Comparison of ENCODE assay signal across 11 mouse cellular contexts in genomic region chr15:99334500-99334899, GRCm38 (mm10). TPM values are rescaled to one million over a fixed set of nuclear protein-coding genes. Genes with fewer than 3 reads are reported as not detected.
DNase-seq lines count a peak whose midpoint lies in the region; ATAC-seq and TF ChIP-seq lines count a peak whose summit lies in the region.
"Had no signal": no experiment of that assay in that cellular context is flagged by ENCODE, and none has a peak within 500 bp of the region (broad histone marks: within the 10 kb centered on the region; RNA-seq: fewer than 3 reads in every experiment).

No protein-coding gene starts in this region.

- ATAC-seq in hindbrain, embryonic 15.5 days (ENCODE audit: low FRiP score, low read depth) = peak; percentile 54; the same call in 1 of the 2 replicates
- ATAC-seq in hindbrain, embryonic 11.5 days (ENCODE audit: low FRiP score) = no peak
- ATAC-seq in midbrain, embryonic 14.5 days (ENCODE audit: low FRiP score, low TSS enrichment) = no peak
- ATAC-seq in midbrain, embryonic 15.5 days (replicated peaks) = no peak
- peak; percentile 26; the same call in 1 of the 2 replicates for ATAC-seq in embryonic facial prominence, embryonic 15.5 days (ENCODE audit: insufficient number of reproducible peaks, low FRiP score, low TSS enrichment, low read depth)
- ATAC-seq in stomach, postnatal 0 days (ENCODE audit: low FRiP score, low TSS enrichment) = no peak
- ATAC-seq: activated CD4-positive, CD25-positive, alpha-beta regulatory T cell, adult 4 months had no signal

- H3K36me3 ChIP-seq in hindbrain, embryonic 15.5 days = no peaks in the 10 kb centered on the region
- no peaks in the 10 kb centered on the region for H3K36me3 ChIP-seq in hindbrain, embryonic 11.5 days (ENCODE audit: control insufficient read depth, insufficient read depth, low read length)
- peaks cover 5% of the 10 kb centered on the region; the same call in 1 of the 2 replicates for H3K36me3 ChIP-seq in midbrain, embryonic 14.5 days (ENCODE audit: control insufficient read depth, insufficient read depth, low read length)
- no peaks in the 10 kb centered on the region for H3K36me3 ChIP-seq in midbrain, embryonic 15.5 days (replicated peaks)
- peaks cover 23% of the 10 kb centered on the region for H3K36me3 ChIP-seq in embryonic facial prominence, embryonic 15.5 days
- H3K36me3 ChIP-seq in stomach, postnatal 0 days (ENCODE audit: control insufficient read depth, insufficient read depth, low read length) = no peaks in the 10 kb centered on the region
- H3K36me3 ChIP-seq: liver, embryonic 15.5 days had no signal

- DNase-seq in hindbrain, embryonic 11.5 days (ENCODE audit: low spot score) = no peak
- DNase-seq in midbrain, embryonic 14.5 days = peak; percentile 14
- DNase-seq in stomach, postnatal 0 days (ENCODE audit: low spot score) = no peak
- DNase-seq in adrenal gland, adult 8-10 months = no peak
- DNase-seq: cerebellum, adult 9-11 months; gastrocnemius, postnatal 25 days had no signal

- H3K4me2 ChIP-seq in hindbrain, embryonic 15.5 days = no peak overlapping the region
- no peak overlapping the region for H3K4me2 ChIP-seq in hindbrain, embryonic 11.5 days (replicated peaks; ENCODE audit: low read depth, low read length)
- H3K4me2 ChIP-seq in midbrain, embryonic 14.5 days (ENCODE audit: low read length) = no peak overlapping the region
- H3K4me2 ChIP-seq in midbrain, embryonic 15.5 days = no peak overlapping the region
- H3K4me2 ChIP-seq in embryonic facial prominence, embryonic 15.5 days (replicated peaks) = no peak overlapping the region
- no peak overlapping the region for H3K4me2 ChIP-seq in stomach, postnatal 0 days (replicated peaks; ENCODE audit: low read depth)
- H3K4me2 ChIP-seq: liver, embryonic 15.5 days had no signal

- 59% methylated on average over 6 of the region's 6 CpGs for WGBS in hindbrain, embryonic 15.5 days
- 75% methylated on average over 6 of the region's 6 CpGs for WGBS in hindbrain, embryonic 11.5 days
- WGBS in midbrain, embryonic 14.5 days = 74% methylated on average over 6 of the region's 6 CpGs
- 75% methylated on average over 6 of the region's 6 CpGs for WGBS in midbrain, embryonic 15.5 days
- WGBS in embryonic facial prominence, embryonic 15.5 days = 51% methylated on average over 6 of the region's 6 CpGs
- WGBS in stomach, postnatal 0 days = 60% methylated on average over 6 of the region's 6 CpGs

- H3K9me3 ChIP-seq in hindbrain, embryonic 15.5 days = no peaks in the 10 kb centered on the region
- no peaks in the 10 kb centered on the region for H3K9me3 ChIP-seq in hindbrain, embryonic 11.5 days (ENCODE audit: control insufficient read depth, low read length)
- H3K9me3 ChIP-seq in midbrain, embryonic 14.5 days (ENCODE audit: control insufficient read depth, low read length) = no peaks in the 10 kb centered on the region
- H3K9me3 ChIP-seq in midbrain, embryonic 15.5 days = no peaks in the 10 kb centered on the region
- no peaks in the 10 kb centered on the region for H3K9me3 ChIP-seq in embryonic facial prominence, embryonic 15.5 days (replicated peaks)
- no peaks in the 10 kb centered on the region for H3K9me3 ChIP-seq in stomach, postnatal 0 days (ENCODE audit: control insufficient read depth, low read length)
- H3K9me3 ChIP-seq: liver, embryonic 15.5 days had no signal

- peak overlapping the region; percentile 69 for H3K27ac ChIP-seq in hindbrain, embryonic 15.5 days (replicated peaks)
- no peak overlapping the region for H3K27ac ChIP-seq in hindbrain, embryonic 11.5 days (ENCODE audit: low read depth, low read length)
- no peak overlapping the region for H3K27ac ChIP-seq in midbrain, embryonic 14.5 days (replicated peaks; ENCODE audit: low read depth, low read length)
- no peak overlapping the region for H3K27ac ChIP-seq in midbrain, embryonic 15.5 days
- H3K27ac ChIP-seq in embryonic facial prominence, embryonic 15.5 days (replicated peaks) = peak overlapping the region; percentile 95
- H3K27ac ChIP-seq in stomach, postnatal 0 days (replicated peaks) = peak overlapping the region; percentile 40

- TF ChIP-seq CTCF in stomach, postnatal 0 days (IDR thresholded peaks at IDR 0.05; ENCODE audit: low read depth) = no peak

- no peak overlapping the region for H3K4me3 ChIP-seq in hindbrain, embryonic 15.5 days
- H3K4me3 ChIP-seq in hindbrain, embryonic 11.5 days (ENCODE audit: low read depth, low read length) = no peak overlapping the region
- H3K4me3 ChIP-seq in midbrain, embryonic 14.5 days (replicated peaks; ENCODE audit: low read depth, low read length) = no peak overlapping the region
- no peak overlapping the region for H3K4me3 ChIP-seq in midbrain, embryonic 15.5 days
- no peak overlapping the region for H3K4me3 ChIP-seq in embryonic facial prominence, embryonic 15.5 days (replicated peaks)
- no peak overlapping the region for H3K4me3 ChIP-seq in stomach, postnatal 0 days (ENCODE audit: low read depth, low read length)
- H3K4me3 ChIP-seq: liver, embryonic 15.5 days had no signal

- H3K4me1 ChIP-seq in hindbrain, embryonic 15.5 days (replicated peaks) = peaks cover 20% of the 10 kb centered on the region
- 0 out of 2 replicates have a peak, but pooled peaks cover 3% of the 10 kb centered on the region for H3K4me1 ChIP-seq in hindbrain, embryonic 11.5 days (replicated peaks; ENCODE audit: control insufficient read depth, insufficient read depth, low read length)
- H3K4me1 ChIP-seq in midbrain, embryonic 14.5 days (ENCODE audit: control insufficient read depth, insufficient read depth, low read length) = no peaks in the 10 kb centered on the region
- H3K4me1 ChIP-seq in midbrain, embryonic 15.5 days = no peaks in the 10 kb centered on the region
- H3K4me1 ChIP-seq in embryonic facial prominence, embryonic 15.5 days = peaks cover 59% of the 10 kb centered on the region
- no peaks in the 10 kb centered on the region; the same call in 1 of the 2 replicates for H3K4me1 ChIP-seq in stomach, postnatal 0 days (replicated peaks; ENCODE audit: control insufficient read depth, insufficient read depth)

- H3K9ac ChIP-seq in hindbrain, embryonic 15.5 days = no peak overlapping the region
- H3K9ac ChIP-seq in hindbrain, embryonic 11.5 days (ENCODE audit: low read depth, low read length) = no peak overlapping the region
- no peak overlapping the region for H3K9ac ChIP-seq in midbrain, embryonic 14.5 days (replicated peaks; ENCODE audit: low read length)
- H3K9ac ChIP-seq in midbrain, embryonic 15.5 days = no peak overlapping the region
- no peak overlapping the region for H3K9ac ChIP-seq in embryonic facial prominence, embryonic 15.5 days
- H3K9ac ChIP-seq in stomach, postnatal 0 days (ENCODE audit: low read length) = 0 out of 2 replicates have a peak overlapping the region, but pooled peaks have one; percentile 23
- H3K9ac ChIP-seq: liver, embryonic 15.5 days had no signal

- no peaks in the 10 kb centered on the region for H3K27me3 ChIP-seq in hindbrain, embryonic 15.5 days
- no peaks in the 10 kb centered on the region for H3K27me3 ChIP-seq in hindbrain, embryonic 11.5 days (ENCODE audit: control insufficient read depth, insufficient read depth, low read length)
- no peaks in the 10 kb centered on the region for H3K27me3 ChIP-seq in midbrain, embryonic 14.5 days (ENCODE audit: control insufficient read depth, insufficient read depth, low read length)
- H3K27me3 ChIP-seq in midbrain, embryonic 15.5 days (replicated peaks) = no peaks in the 10 kb centered on the region
- H3K27me3 ChIP-seq in embryonic facial prominence, embryonic 15.5 days = no peaks in the 10 kb centered on the region
- H3K27me3 ChIP-seq in stomach, postnatal 0 days (ENCODE audit: control insufficient read depth, insufficient read depth, low read length) = no peaks in the 10 kb centered on the region
- H3K27me3 ChIP-seq: liver, embryonic 15.5 days had no signal

- no peak for TF ChIP-seq EP300 in stomach, postnatal 0 days (optimal IDR thresholded peaks at IDR 0.05)

RNA-seq across cellular contexts. Expression of gene Fmnl3, which starts 35.8 kb away (rescaled TPM):
- polyA plus RNA-seq in hindbrain, embryonic 15.5 days (2015; fragmentation: Nextera tagmentation; extraction: Ambion mirVana) = 8.9 and 9.1 TPM in 2 replicates
- 10.5 and 11.4 TPM in 2 replicates for polyA plus RNA-seq in hindbrain, embryonic 11.5 days (2014; fragmentation: Nextera tagmentation; extraction: Ambion mirVana)
- polyA plus RNA-seq in midbrain, embryonic 14.5 days (2014; fragmentation: Nextera tagmentation; extraction: Ambion mirVana) = 6.1 and 7.5 TPM in 2 replicates
- 9.1 and 10.0 TPM in 2 replicates for polyA plus RNA-seq in midbrain, embryonic 15.5 days (2015; fragmentation: Nextera tagmentation; extraction: Ambion mirVana)
- 28.3 and 28.9 TPM in 2 replicates for polyA plus RNA-seq in embryonic facial prominence, embryonic 15.5 days (2015; fragmentation: Nextera tagmentation; extraction: Ambion mirVana)
- 8.0 and 8.6 TPM in 2 replicates for polyA plus RNA-seq in stomach, postnatal 0 days (2015; fragmentation: Nextera tagmentation; extraction: Ambion mirVana)
- 10 to 100 TPM; 16.5 to 29.3 (median 24.4) TPM for total RNA-seq in adrenal gland, adult 8-10 months (2022)

RNA-seq across cellular contexts. Expression of gene Fam186b, which starts 38.8 kb away (rescaled TPM):
- 0.55 and 0.86 TPM in 2 replicates for polyA plus RNA-seq in hindbrain, embryonic 15.5 days (2015; fragmentation: Nextera tagmentation; extraction: Ambion mirVana)
- polyA plus RNA-seq in hindbrain, embryonic 11.5 days (2014; fragmentation: Nextera tagmentation; extraction: Ambion mirVana) = 0.22 and 0.29 TPM in 2 replicates
- polyA plus RNA-seq in midbrain, embryonic 14.5 days (2014; fragmentation: Nextera tagmentation; extraction: Ambion mirVana) = 0.74 and 1.3 TPM in 2 replicates
- 0.62 and 0.75 TPM in 2 replicates for polyA plus RNA-seq in midbrain, embryonic 15.5 days (2015; fragmentation: Nextera tagmentation; extraction: Ambion mirVana)
- polyA plus RNA-seq in embryonic facial prominence, embryonic 15.5 days (2015; fragmentation: Nextera tagmentation; extraction: Ambion mirVana) = 0.14 and 0.27 TPM in 2 replicates
- 0.28 TPM in 1 of 2 replicates, not detected in the other for polyA plus RNA-seq in stomach, postnatal 0 days (2015; fragmentation: Nextera tagmentation; extraction: Ambion mirVana)
- total RNA-seq in adrenal gland, adult 8-10 months (2022) = 1 to 10 TPM; 2.6 to 4.5 (median 3.8) TPM
- total RNA-seq: gastrocnemius, postnatal 25 days had no signal
- polyA plus RNA-seq: liver, embryonic 15.5 days had no signal

RNA-seq across cellular contexts. Expression of gene Prpf40b, which starts 39.6 kb away (rescaled TPM):
- 108 and 114 TPM in 2 replicates for polyA plus RNA-seq in hindbrain, embryonic 15.5 days (2015; fragmentation: Nextera tagmentation; extraction: Ambion mirVana)
- 41.9 and 45.7 TPM in 2 replicates for polyA plus RNA-seq in hindbrain, embryonic 11.5 days (2014; fragmentation: Nextera tagmentation; extraction: Ambion mirVana)
- 100 and 105 TPM in 2 replicates for polyA plus RNA-seq in midbrain, embryonic 14.5 days (2014; fragmentation: Nextera tagmentation; extraction: Ambion mirVana)
- 129 and 132 TPM in 2 replicates for polyA plus RNA-seq in midbrain, embryonic 15.5 days (2015; fragmentation: Nextera tagmentation; extraction: Ambion mirVana)
- polyA plus RNA-seq in embryonic facial prominence, embryonic 15.5 days (2015; fragmentation: Nextera tagmentation; extraction: Ambion mirVana) = 57.5 and 64.2 TPM in 2 replicates
- polyA plus RNA-seq in stomach, postnatal 0 days (2015; fragmentation: Nextera tagmentation; extraction: Ambion mirVana) = 16.1 and 18.3 TPM in 2 replicates
- 10 to 100 TPM; 46.5 to 76.6 (median 51.2) TPM for total RNA-seq in adrenal gland, adult 8-10 months (2022)

RNA-seq across cellular contexts. Expression of gene Tmbim6, which starts 58.2 kb away (rescaled TPM):
- polyA plus RNA-seq in hindbrain, embryonic 15.5 days (2015; fragmentation: Nextera tagmentation; extraction: Ambion mirVana) = 299 and 320 TPM in 2 replicates
- 212 and 224 TPM in 2 replicates for polyA plus RNA-seq in hindbrain, embryonic 11.5 days (2014; fragmentation: Nextera tagmentation; extraction: Ambion mirVana)
- polyA plus RNA-seq in midbrain, embryonic 14.5 days (2014; fragmentation: Nextera tagmentation; extraction: Ambion mirVana) = 233 and 255 TPM in 2 replicates
- 276 and 282 TPM in 2 replicates for polyA plus RNA-seq in midbrain, embryonic 15.5 days (2015; fragmentation: Nextera tagmentation; extraction: Ambion mirVana)
- polyA plus RNA-seq in embryonic facial prominence, embryonic 15.5 days (2015; fragmentation: Nextera tagmentation; extraction: Ambion mirVana) = 338 and 362 TPM in 2 replicates
- polyA plus RNA-seq in stomach, postnatal 0 days (2015; fragmentation: Nextera tagmentation; extraction: Ambion mirVana) = 469 and 479 TPM in 2 replicates
- total RNA-seq in adrenal gland, adult 8-10 months (2022) = 100 to 1,000 TPM; 442 to 837 (median 596) TPM

Comparison
In these comparisons a context has a peak if more than half of its experiments do, and no peak if none do; other contexts are left out.
1. ATAC-seq: peak in hindbrain, embryonic 15.5 days (single experiment) and embryonic facial prominence, embryonic 15.5 days (single experiment); none in hindbrain, embryonic 11.5 days (single experiment), midbrain, embryonic 14.5 days (single experiment), midbrain, embryonic 15.5 days (single experiment) and stomach, postnatal 0 days (single experiment).
2. H3K27ac ChIP-seq: peak in hindbrain, embryonic 15.5 days (single experiment), embryonic facial prominence, embryonic 15.5 days (single experiment) and stomach, postnatal 0 days (single experiment); none in hindbrain, embryonic 11.5 days (single experiment), midbrain, embryonic 14.5 days (single experiment) and midbrain, embryonic 15.5 days (single experiment).